Mouse (Mus musculus) heart, embryonic 10.5 days (tissue): ENCODE data around the gene Epha5. TPM values are rescaled to one million over a fixed set of nuclear protein-coding genes. Genes with fewer than 3 reads are reported as not detected.

Source experiments
- DNase-seq: peaks from one replicate; pipeline ENCODE4 v3.0.0-alpha.2; 2017; ENCODE audit warnings: low spot score
- H3K27ac ChIP-seq: fragments of 300-500 bp; sonication (generic); 2 replicates; pipeline ENCODE4 v1.5.1; 2016; ENCODE audit warnings: mild to moderate bottlenecking
- H3K27me3 ChIP-seq: fragments of 300-500 bp; sonication (generic); 2 replicates; pipeline ENCODE4 v1.6.1; 2016; ENCODE audit warnings: mild to moderate bottlenecking; ENCODE audit not compliant: poor library complexity, insufficient read depth, severe bottlenecking
- H3K36me3 ChIP-seq: fragments of 300-500 bp; sonication (generic); 2 replicates; pipeline ENCODE4 v1.6.1; 2016; ENCODE audit warnings: mild to moderate bottlenecking, moderate library complexity
- H3K4me1 ChIP-seq: fragments of 300-500 bp; sonication (generic); 2 replicates; pipeline ENCODE4 v1.6.1; 2016; ENCODE audit warnings: mild to moderate bottlenecking
- H3K4me3 ChIP-seq: fragments of 300-500 bp; sonication (generic); 2 replicates; pipeline ENCODE4 v1.5.1; 2016; ENCODE audit warnings: mild to moderate bottlenecking, moderate library complexity
- H3K9me3 ChIP-seq: fragments of 300-500 bp; sonication (generic); 2 replicates; pipeline ENCODE4 v1.6.1; 2016; ENCODE audit warnings: mild to moderate bottlenecking, moderate library complexity
- WGBS: fragments of 180-500 bp; shearing (Covaris S2); methylation state at CpG from one replicate; pipeline ENCODE4 v1.1.7; 2016; 5-methylcytosine and 5-hydroxymethylcytosine counted together
- polyA plus RNA-seq: library from polyadenylated mRNA; unstranded; fragments of >200 nt; fragmentation: Nextera tagmentation; extraction: Ambion mirVana; gene quantifications from 2 replicates; pipeline ENCODE4 v1.2.1, GENCODE M21; 2016

Epha5 gene
- polyA plus RNA-seq, 1 experiment from 2014 or later = 0.40 TPM

DNA sequence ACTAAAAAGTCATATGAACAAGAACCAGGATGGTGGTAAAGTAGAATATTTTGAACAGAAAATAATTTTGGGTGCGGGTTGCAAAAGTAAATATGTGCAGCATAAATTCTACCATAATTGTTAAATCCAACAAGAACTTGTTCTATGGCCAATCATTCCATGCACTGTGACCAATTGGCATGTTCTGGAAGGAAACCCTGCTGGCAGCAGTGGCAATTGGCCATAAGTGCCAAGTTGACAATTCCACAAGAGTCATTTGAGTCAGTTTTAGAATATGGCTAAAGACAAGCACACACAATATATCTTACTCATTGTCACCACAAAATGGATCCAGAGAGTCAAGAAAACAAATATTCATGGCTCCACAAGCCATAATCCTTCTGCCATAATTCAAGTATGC lies 140.2 kb downstream of the Epha5 start:
- Histone ChIP-seq H3K36me3 (no peaks in the 10 kb centered on the region), H3K9me3 (no peaks in the 10 kb centered on the region), H3K27ac (no peak overlapping the region), H3K27me3 (no peaks in the 10 kb centered on the region), H3K4me3 (no peak overlapping the region), H3K4me1 (no peaks in the 10 kb centered on the region)
- 93% methylated on average over 1 of the region's 1 CpGs for WGBS
- DNase-seq = no peak

DNA sequence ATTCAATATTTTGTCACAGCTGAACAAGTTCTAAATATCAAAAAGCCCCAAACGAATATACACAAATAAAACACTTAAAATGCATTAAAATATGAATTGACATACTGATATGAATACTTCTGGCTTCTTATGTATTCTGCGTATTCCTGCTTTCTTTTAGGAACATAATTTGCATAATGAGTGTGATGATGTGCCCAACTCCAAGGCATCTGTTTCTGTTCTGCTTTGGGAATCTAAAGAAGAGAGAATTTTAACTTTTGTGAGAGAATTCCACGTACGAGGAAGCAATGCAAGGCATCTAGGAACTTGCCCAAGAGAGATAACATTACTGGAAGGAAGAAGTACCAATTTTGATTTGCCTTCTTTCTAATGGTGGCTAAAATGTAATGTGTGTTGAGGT lies 151.8 kb downstream of the Epha5 start:
- DNase-seq = no peak
- H3K27me3 ChIP-seq = no peaks in the 10 kb centered on the region
- H3K9me3 ChIP-seq = no peaks in the 10 kb centered on the region
- no peaks in the 10 kb centered on the region for H3K36me3 ChIP-seq
- no peaks in the 10 kb centered on the region for H3K4me1 ChIP-seq
- no peak overlapping the region for H3K4me3 ChIP-seq
- H3K27ac ChIP-seq = no peak overlapping the region
- 72% methylated on average over 4 of the region's 4 CpGs for WGBS

DNA sequence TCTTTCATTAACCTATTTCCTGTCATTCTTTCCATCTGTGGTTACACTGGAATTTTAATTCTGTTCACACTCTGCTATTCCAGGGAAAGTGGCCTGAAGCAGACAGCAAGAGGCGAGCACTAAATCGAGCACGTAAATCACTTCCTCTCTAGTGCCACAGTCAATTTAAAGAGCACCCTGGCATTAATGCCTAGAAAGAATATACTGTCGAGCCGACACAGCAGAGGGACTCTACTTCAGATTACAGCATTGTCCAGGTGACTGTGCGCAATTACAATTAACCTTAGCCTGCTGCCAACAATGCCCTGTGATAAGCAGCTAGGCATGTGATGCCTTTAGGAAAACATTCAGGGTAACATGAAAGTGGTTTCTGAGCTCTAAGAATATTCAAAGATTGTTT lies 153.2 kb downstream of the Epha5 start:
- Histone ChIP-seq H3K36me3 (no peaks in the 10 kb centered on the region), H3K27ac (no peak overlapping the region), H3K4me3 (no peak overlapping the region), H3K9me3 (no peaks in the 10 kb centered on the region), H3K4me1 (no peaks in the 10 kb centered on the region), H3K27me3 (no peaks in the 10 kb centered on the region)
- DNase-seq = no peak
- WGBS = 73% methylated on average over 6 of the region's 6 CpGs

DNA sequence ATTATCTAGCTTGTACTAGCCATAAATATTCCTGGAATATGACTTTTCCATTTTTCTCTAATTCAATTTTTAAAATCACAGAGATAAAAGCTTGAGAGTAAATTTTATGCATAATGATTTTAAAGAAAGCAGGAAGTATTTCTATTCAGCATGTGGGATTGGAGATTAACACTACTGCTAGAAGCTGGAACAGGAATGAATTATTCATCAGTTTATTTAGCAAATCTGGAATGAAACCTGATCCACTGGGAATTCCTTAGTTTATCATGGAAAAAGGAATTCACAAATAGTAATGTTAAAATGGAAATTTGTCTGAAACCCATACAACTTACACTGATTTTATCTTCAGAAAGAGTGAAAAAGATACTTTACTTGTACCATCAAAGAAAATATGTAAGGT lies 187.2 kb downstream of the Epha5 start:
- Histone ChIP-seq H3K27me3 (no peaks in the 10 kb centered on the region), H3K4me3 (no peak overlapping the region), H3K4me1 (no peaks in the 10 kb centered on the region), H3K36me3 (no peaks in the 10 kb centered on the region), H3K9me3 (no peaks in the 10 kb centered on the region), H3K27ac (no peak overlapping the region)
- no peak for DNase-seq

GRCm38 (mm10) chr5:84208609-84209008 lies 208.6 kb downstream of the Epha5 start:
- H3K27ac ChIP-seq = no peak overlapping the region
- no peaks in the 10 kb centered on the region for H3K9me3 ChIP-seq
- WGBS = 81% methylated on average over 2 of the region's 2 CpGs
- no peak overlapping the region for H3K4me3 ChIP-seq
- DNase-seq = no peak
- H3K36me3 ChIP-seq = no peaks in the 10 kb centered on the region
- H3K27me3 ChIP-seq = no peaks in the 10 kb centered on the region
- H3K4me1 ChIP-seq = no peaks in the 10 kb centered on the region

DNA sequence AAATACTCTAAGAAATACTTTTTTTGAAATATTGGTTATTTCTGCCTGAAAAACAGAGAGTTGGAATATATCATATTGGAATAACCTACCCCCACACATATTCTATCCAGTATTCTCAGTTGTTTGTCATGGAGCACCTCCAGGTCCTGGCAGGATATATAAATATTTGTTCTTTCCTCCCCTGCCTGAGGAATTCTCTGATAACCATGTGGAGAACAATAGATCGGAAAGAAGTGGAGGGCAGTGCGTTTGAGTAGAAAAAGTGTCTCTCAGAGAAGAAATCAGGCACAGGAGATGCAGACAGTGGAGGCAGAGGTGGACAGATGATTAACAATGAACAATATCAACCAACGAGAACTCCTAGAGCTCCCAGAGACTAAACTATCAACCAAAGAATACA lies 223.8 kb downstream of the Epha5 start:
- DNase-seq = no peak
- Histone ChIP-seq H3K27me3 (no peaks in the 10 kb centered on the region), H3K9me3 (no peaks in the 10 kb centered on the region), H3K4me3 (no peak overlapping the region), H3K36me3 (no peaks in the 10 kb centered on the region), H3K27ac (no peak overlapping the region), H3K4me1 (no peaks in the 10 kb centered on the region)
- WGBS = 60% methylated on average over 3 of the region's 3 CpGs

- H3K27me3 ChIP-seq = no peaks in the 10 kb centered on the region
- no peak overlapping the region for H3K27ac ChIP-seq
- WGBS = 86% methylated on average over 8 of the region's 8 CpGs
- no peaks in the 10 kb centered on the region for H3K4me1 ChIP-seq
- DNase-seq = no peak
- H3K36me3 ChIP-seq = no peaks in the 10 kb centered on the region
- no peaks in the 10 kb centered on the region for H3K9me3 ChIP-seq
- no peak overlapping the region for H3K4me3 ChIP-seq
Measured at GRCm38 (mm10) chr5:84184189-84184588, 233.0 kb downstream of the Epha5 start.

DNA sequence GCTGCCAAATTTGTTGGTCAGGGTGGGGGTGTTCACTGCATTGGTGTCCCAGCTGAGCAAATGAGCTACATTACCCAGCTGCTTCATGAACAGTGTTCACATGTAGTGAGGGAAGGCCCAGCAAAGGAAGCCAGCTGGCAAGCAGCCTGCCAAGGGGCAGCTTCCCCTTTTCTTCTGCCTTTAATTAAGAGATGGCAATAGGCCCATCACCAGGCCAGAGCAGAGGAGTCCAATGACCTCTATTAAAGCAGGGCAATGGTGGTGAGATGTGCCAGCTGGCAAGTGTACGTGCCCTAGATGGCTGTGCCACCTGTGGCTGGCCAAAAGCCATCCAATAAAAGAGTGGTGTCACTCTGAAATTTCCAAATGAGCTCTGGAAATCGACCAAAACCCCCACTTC lies 264.1 kb downstream of the Epha5 start:
- no peaks in the 10 kb centered on the region for H3K9me3 ChIP-seq
- H3K27me3 ChIP-seq = no peaks in the 10 kb centered on the region
- H3K4me3 ChIP-seq = no peak overlapping the region
- WGBS = 59% methylated on average over 2 of the region's 2 CpGs
- H3K4me1 ChIP-seq = no peaks in the 10 kb centered on the region
- no peak for DNase-seq
- H3K27ac ChIP-seq = no peak overlapping the region
- no peaks in the 10 kb centered on the region for H3K36me3 ChIP-seq

GRCm38 (mm10) chr5:84142138-84142537 lies 275.0 kb downstream of the Epha5 start:
- 50% methylated on average over 4 of the region's 4 CpGs for WGBS
- H3K4me1 ChIP-seq = no peaks in the 10 kb centered on the region
- H3K27ac ChIP-seq = no peak overlapping the region
- no peaks in the 10 kb centered on the region for H3K27me3 ChIP-seq
- DNase-seq = no peak
- H3K9me3 ChIP-seq = no peaks in the 10 kb centered on the region
- no peaks in the 10 kb centered on the region for H3K36me3 ChIP-seq
- no peak overlapping the region for H3K4me3 ChIP-seq

DNA sequence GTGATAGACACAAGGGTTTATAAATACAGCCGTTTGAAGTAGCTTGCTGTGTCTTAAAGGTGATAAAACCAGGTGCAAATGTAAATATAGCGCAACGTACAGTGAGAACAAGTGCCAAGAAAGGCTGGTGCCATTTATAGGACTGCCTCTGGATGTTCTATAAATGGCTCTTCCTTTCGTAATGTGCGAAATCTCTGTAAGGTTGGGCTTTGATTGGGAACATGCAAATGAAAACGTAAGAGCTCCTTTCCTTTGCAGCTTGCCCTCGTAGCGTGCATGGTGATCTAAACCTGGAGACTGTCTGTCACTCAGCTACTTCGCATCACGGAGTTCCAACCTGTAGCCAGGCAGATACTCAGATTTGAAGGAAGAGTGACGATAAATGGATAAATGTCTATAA lies 321.2 kb downstream of the Epha5 start:
- Histone ChIP-seq H3K27ac (no peak overlapping the region), H3K4me3 (no peak overlapping the region), H3K36me3 (no peaks in the 10 kb centered on the region), H3K4me1 (no peaks in the 10 kb centered on the region), H3K27me3 (no peaks in the 10 kb centered on the region), H3K9me3 (no peaks in the 10 kb centered on the region)
- DNase-seq = no peak
- WGBS = 55% methylated on average over 11 of the region's 11 CpGs

DNA sequence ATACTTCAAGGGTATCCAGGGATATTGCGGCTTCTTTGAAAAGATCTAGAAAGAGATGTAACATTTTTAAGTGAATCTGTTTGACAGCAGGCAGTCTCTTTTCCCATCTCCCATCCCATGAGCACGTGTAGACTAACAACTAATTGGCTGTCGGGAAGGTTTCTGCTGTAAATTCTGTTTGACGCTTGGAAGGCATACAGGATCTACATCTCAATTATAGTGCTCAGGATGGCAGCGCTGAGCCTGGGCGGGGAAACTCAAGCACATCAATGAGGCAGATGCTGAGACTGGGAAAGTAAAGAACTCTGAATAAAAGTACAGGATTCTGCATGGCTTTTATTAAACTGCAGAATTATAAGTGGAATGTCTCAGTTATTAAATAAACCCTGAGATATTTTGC lies 335.9 kb downstream of the Epha5 start:
- H3K4me3 ChIP-seq = no peak overlapping the region
- no peak for DNase-seq
- 68% methylated on average over 6 of the region's 6 CpGs for WGBS
- no peak overlapping the region for H3K27ac ChIP-seq
- H3K27me3 ChIP-seq = no peaks in the 10 kb centered on the region
- no peaks in the 10 kb centered on the region for H3K36me3 ChIP-seq
- no peaks in the 10 kb centered on the region for H3K9me3 ChIP-seq
- no peaks in the 10 kb centered on the region for H3K4me1 ChIP-seq

GRCm38 (mm10) chr5:84070976-84071375 lies 346.2 kb downstream of the Epha5 start:
- H3K4me1 ChIP-seq = no peaks in the 10 kb centered on the region
- H3K4me3 ChIP-seq = no peak overlapping the region
- 86% methylated on average over 7 of the region's 7 CpGs for WGBS
- no peak for DNase-seq
- H3K27ac ChIP-seq = no peak overlapping the region
- H3K36me3 ChIP-seq = no peaks in the 10 kb centered on the region
- H3K27me3 ChIP-seq = no peaks in the 10 kb centered on the region
- no peaks in the 10 kb centered on the region for H3K9me3 ChIP-seq

DNA sequence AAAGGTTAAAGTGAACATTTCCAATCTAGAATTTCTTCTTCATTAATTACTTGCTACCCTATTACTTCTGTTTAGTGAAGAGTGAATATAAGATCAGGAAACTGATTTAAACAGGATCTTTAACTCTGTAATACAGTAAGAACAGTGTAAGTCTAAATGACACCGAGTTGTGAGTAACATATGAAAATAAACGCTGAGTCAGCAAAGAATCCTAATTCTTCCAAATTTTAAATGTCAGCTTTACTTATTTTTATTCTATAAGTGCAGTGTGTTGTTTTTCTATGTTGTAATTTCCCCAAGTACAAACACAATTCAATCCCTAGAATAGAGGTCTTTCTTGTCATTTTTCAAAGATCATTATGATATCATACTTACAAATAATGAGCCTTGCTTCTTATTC lies 363.3 kb downstream of the Epha5 start:
- Histone ChIP-seq H3K4me1 (no peaks in the 10 kb centered on the region), H3K4me3 (no peak overlapping the region), H3K9me3 (no peaks in the 10 kb centered on the region), H3K27me3 (no peaks in the 10 kb centered on the region), H3K27ac (no peak overlapping the region), H3K36me3 (no peaks in the 10 kb centered on the region)
- WGBS = 74% methylated on average over 2 of the region's 2 CpGs
- no peak for DNase-seq

GRCm38 (mm10) chr5:84037250-84037963 lies 379.8 kb downstream of the Epha5 start:
- H3K9me3 ChIP-seq = no peaks in the 10 kb centered on the region
- no peaks in the 10 kb centered on the region for H3K27me3 ChIP-seq
- no peak overlapping the region for H3K4me3 ChIP-seq
- DNase-seq = no peak
- no peak overlapping the region for H3K27ac ChIP-seq
- H3K36me3 ChIP-seq = no peaks in the 10 kb centered on the region
- 92% methylated on average over 1 of the region's 1 CpGs for WGBS
- no peaks in the 10 kb centered on the region for H3K4me1 ChIP-seq
